Mouse (Mus musculus): ENCODE measurements around the gene Prpf38a. TPM values are rescaled to one million over a fixed set of nuclear protein-coding genes. Genes with fewer than 3 reads are reported as not detected.

The Prpf38a gene
- 55.2 and 55.9 TPM in 2 replicates for polyA plus RNA-seq (2012; rRNA removed)

GRCm38 (mm10) chr4:108578840-108579742, at the start of gene Prpf38a, which contains the start of gene Orc1:
TSS of gene Prpf38a (minus strand) at chr4:108579336.
TSS of gene Orc1 (plus strand) at chr4:108579423.

GRCm38 (mm10) chr4:108619587-108620341, 40.6 kb upstream of the Prpf38a start, which contains the start of gene Cc2d1b:
TSS of gene Cc2d1b (plus strand) at chr4:108619940.

Other genes starting within 250 kb of the Prpf38a start
- gene Shisal2a, start 196.0 kb downstream of the Prpf38a start, polyA plus RNA-seq (2012; rRNA removed), result 1.5 and 2.5 TPM in 2 replicates
- 16.1 and 25.5 TPM in 2 replicates for gene Gpx7, start 172.4 kb downstream of the Prpf38a start, polyA plus RNA-seq (2012; rRNA removed)
- 127 and 129 TPM in 2 replicates for gene Tut4, start 119.9 kb downstream of the Prpf38a start, polyA plus RNA-seq (2012; rRNA removed)
- gene Orc1, start 87 bp upstream of the Prpf38a start, polyA plus RNA-seq (2012; rRNA removed), result 0.74 and 1.0 TPM in 2 replicates
- 42.7 and 45.0 TPM in 2 replicates for gene Cc2d1b, start 40.6 kb upstream of the Prpf38a start, polyA plus RNA-seq (2012; rRNA removed)
- gene 3110021N24Rik, start 140.3 kb upstream of the Prpf38a start, polyA plus RNA-seq (2012; rRNA removed), result 0.16 and 0.20 TPM in 2 replicates
- gene Zfyve9, start 201.5 kb upstream of the Prpf38a start, polyA plus RNA-seq (2012; rRNA removed), result 12.3 and 12.8 TPM in 2 replicates